Mouse (Mus musculus) CH12.LX (cell line): ENCODE data around the gene Cdk17.

Experiments
- CTCF ChIP-seq, 2 experiments: IDR thresholded peaks in 1 of 2; conservative IDR thresholded peaks in 1 of 2; 2 replicates each; pipeline ENCODE4 v1.5.1; 2011 to 2012; ENCODE audit warnings: low read depth in 2 of 2, low read length in 2 of 2, improper control_type of control experiment in 1 of 2, inconsistent platforms in 1 of 2, mild to moderate bottlenecking in 1 of 2, moderate library complexity in 1 of 2
- EP300 ChIP-seq: IDR thresholded peaks from 2 replicates; pipeline ENCODE4 v1.6.1; 2011; ENCODE audit warnings: low read length, improper control_type of control experiment
- PAX5 ChIP-seq: IDR thresholded peaks from 2 replicates; pipeline ENCODE4 v1.6.1; 2012; ENCODE audit warnings: low read length, inconsistent platforms, mixed read lengths
- POLR2A ChIP-seq: IDR thresholded peaks from 2 replicates; pipeline ENCODE4 v1.6.1; 2011; ENCODE audit warnings: low read depth, mild to moderate bottlenecking, improper control_type of control experiment, low read length
- SMC3 ChIP-seq: IDR thresholded peaks from 2 replicates; pipeline ENCODE4 v1.6.1; 2011; ENCODE audit warnings: low read depth, low read length, improper control_type of control experiment

GRCm38 (mm10) chr10:93190475-93191262 is 30.0 kb downstream of the Cdk17 start:
- TF ChIP-seq SMC3: no peak
- no peak for TF ChIP-seq CTCF (conservative IDR thresholded peaks at IDR 0.05 in 1 of 2, IDR thresholded peaks at IDR 0.05 in 1 of 2; ENCODE audit: low read depth in 2 of 2, low read length in 2 of 2)
- no peak for TF ChIP-seq POLR2A
- TF ChIP-seq EP300: no peak
- TF ChIP-seq PAX5: no peak
